Mouse (Mus musculus) ES-E14 (cell line): Measurements from ENCODE around the gene Gipc1. TPM values are rescaled to one million over a fixed set of nuclear protein-coding genes. Genes with fewer than 3 reads are reported as not detected.

Source experiments
- DNase-seq: peaks from one replicate; pipeline ENCODE4 v3.0.0-alpha.2; 2013; ENCODE audit warnings: low read depth, low spot score
- H3K27ac ChIP-seq: 2 replicates; pipeline ENCODE4 v1.5.1; 2012; ENCODE audit warnings: low read depth, mild to moderate bottlenecking, low read length, moderate library complexity, mixed read lengths; ENCODE audit not compliant: poor library complexity, insufficient read depth, severe bottlenecking
- H3K36me3 ChIP-seq: 2 replicates; pipeline ENCODE4 v1.6.1; 2012; ENCODE audit warnings: mild to moderate bottlenecking, low read length, moderate library complexity, mixed read lengths; ENCODE audit not compliant: control insufficient read depth, poor library complexity, insufficient read depth, severe bottlenecking
- H3K4me1 ChIP-seq, 2 experiments: fragments of 150-350 bp in 1 of 2; sonication (generic) in 1 of 2; 2 replicates each; pipeline ENCODE4 v1.6.1; 2012; ENCODE audit warnings: low read length in 2 of 2, mild to moderate bottlenecking in 1 of 2, mixed read lengths in 1 of 2; ENCODE audit not compliant: control insufficient read depth in 2 of 2, insufficient read depth in 2 of 2, poor library complexity in 1 of 2
- H3K4me3 ChIP-seq, 2 experiments: fragments of 150-350 bp in 1 of 2; sonication (generic) in 1 of 2; 2 replicates each; pipeline ENCODE4 v1.5.1; 2012; ENCODE audit warnings: low read length in 2 of 2, low read depth in 1 of 2, mild to moderate bottlenecking in 1 of 2, mixed read lengths in 1 of 2; ENCODE audit not compliant: insufficient read depth in 1 of 2, poor library complexity in 1 of 2, severe bottlenecking in 1 of 2
- H3K9ac ChIP-seq: 2 replicates; pipeline ENCODE4 v1.6.1; 2012; ENCODE audit warnings: low read depth, mild to moderate bottlenecking, low read length, mixed read lengths; ENCODE audit not compliant: poor library complexity, insufficient read depth, severe bottlenecking
- H3K9me3 ChIP-seq: fragments of 150-350 bp; sonication (generic); 2 replicates; pipeline ENCODE4 v1.6.1; 2012; ENCODE audit warnings: low read depth, mild to moderate bottlenecking, low read length; ENCODE audit not compliant: control insufficient read depth, insufficient read depth
- CHD2 ChIP-seq: IDR thresholded peaks from 2 replicates; pipeline ENCODE4 v1.6.1; 2014; ENCODE audit warnings: mild to moderate bottlenecking, low read depth, low read length, inconsistent platforms
- HCFC1 ChIP-seq: IDR thresholded peaks from 2 replicates; pipeline ENCODE4 v1.6.1; 2012; ENCODE audit warnings: low read length, inconsistent platforms, borderline replicate concordance; ENCODE audit not compliant: insufficient read depth
- MAFK ChIP-seq: IDR thresholded peaks from 2 replicates; pipeline ENCODE4 v1.6.1; 2014; ENCODE audit warnings: mild to moderate bottlenecking, low read depth, low read length, inconsistent platforms; ENCODE audit not compliant: insufficient read depth
- ZC3H11A ChIP-seq: IDR thresholded peaks from 2 replicates; pipeline ENCODE4 v1.6.1; 2012; ENCODE audit warnings: low read depth, mild to moderate bottlenecking, inconsistent platforms, low read length, borderline replicate concordance
- ZNF384 ChIP-seq: IDR thresholded peaks from 2 replicates; pipeline ENCODE4 v1.6.1; 2012; ENCODE audit warnings: low read depth, low read length, inconsistent platforms
- in situ Hi-C, 2 experiments: fragments of 600-800 bp; cut with MboI; formaldehyde crosslinking; loops; one replicate each; pipeline ENCODE4 v1.15.1; 2025; ENCODE audit warnings: low sequenced_read_pairs in 2 of 2, inconsistent platforms in 1 of 2; ENCODE audit not compliant: unreplicated experiment in 2 of 2
- total RNA-seq: library from RNA; depleted of rRNA; stranded (reverse); fragments of 300-350 nt; gene quantifications from 2 replicates; pipeline ENCODE4 v1.2.3, GENCODE M21; 2012

Gene Gipc1
- total RNA-seq, 1 experiment = 73.7 TPM

- Histone ChIP-seq H3K36me3 (peaks cover 6% of the 10 kb centered on the region; the same call in 1 of the 2 replicates), H3K4me3 (no peak overlapping the region), H3K27ac (no peak overlapping the region), H3K9me3 (no peaks in the 10 kb centered on the region), H3K4me1 (peaks cover 3 to 31% of the 10 kb centered on the region in 2 experiments; a peak in 3 of 4 replicates), H3K9ac (no peak overlapping the region)
- no peak for TF ChIP-seq CHD2
- no peak for TF ChIP-seq MAFK
- TF ChIP-seq ZC3H11A = no peak
- TF ChIP-seq HCFC1 = no peak
- TF ChIP-seq ZNF384 = no peak
- in situ Hi-C loops = no loop called here
- DNase-seq = no peak
Measured at GRCm38 (mm10) chr8:83664096-83664495, 11.6 kb downstream of the Gipc1 start.

- H3K9ac ChIP-seq = no peak overlapping the region
- peaks cover 6% of the 10 kb centered on the region; the same call in 1 of the 2 replicates for H3K36me3 ChIP-seq
- H3K4me1 ChIP-seq = peaks cover 3 to 29% of the 10 kb centered on the region in 2 experiments; a peak in 3 of 4 replicates
- H3K4me3 ChIP-seq = no peak overlapping the region
- no peak for TF ChIP-seq CHD2
- TF ChIP-seq ZC3H11A = no peak
- no peak for TF ChIP-seq MAFK
- no peak for TF ChIP-seq HCFC1
- no peak for TF ChIP-seq ZNF384
- no peaks in the 10 kb centered on the region for H3K9me3 ChIP-seq
- in situ Hi-C loops = no loop called here
- no peak overlapping the region for H3K27ac ChIP-seq
- DNase-seq = no peak
Measured at GRCm38 (mm10) chr8:83664931-83665625, 12.6 kb downstream of the Gipc1 start.

- in situ Hi-C loops = no loop called here
- Histone ChIP-seq H3K36me3 (peaks cover 6% of the 10 kb centered on the region; the same call in 1 of the 2 replicates), H3K4me3 (no peak within 1 kb of the TSS; a peak in 1 of 4 replicates), H3K9ac (no peak within 1 kb of the TSS), H3K9me3 (no peaks in the 10 kb centered on the region), H3K27ac (no peak within 1 kb of the TSS), H3K4me1 (peaks cover 3 to 22% of the 10 kb centered on the region in 2 experiments; a peak in 3 of 4 replicates)
- TF ChIP-seq HCFC1 (no peak), ZNF384 (no peak), CHD2 (no peak), ZC3H11A (no peak), MAFK (no peak)
- DNase-seq = no peak
Measured at GRCm38 (mm10) chr8:83665969-83666865, 13.7 kb downstream of the Gipc1 start, which contains the start of gene Ptger1. TSS of gene Ptger1 (plus strand) at chr8:83666678.

GRCm38 (mm10) chr8:83666866-83667234 is 14.4 kb downstream of the Gipc1 start:
- H3K27ac ChIP-seq = no peak overlapping the region
- H3K9ac ChIP-seq = no peak overlapping the region
- H3K36me3 ChIP-seq = peaks cover 8% of the 10 kb centered on the region; the same call in 1 of the 2 replicates

More at GRCm38 (mm10) chr8:83666866-83667234, 14.4 kb downstream of the Gipc1 start:
- no peak for DNase-seq
- Histone ChIP-seq H3K4me3 (no peak overlapping the region), H3K9me3 (no peaks in the 10 kb centered on the region), H3K4me1 (peaks cover 3 to 18% of the 10 kb centered on the region in 2 experiments; a peak in 3 of 4 replicates)
- TF ChIP-seq HCFC1 (no peak), ZNF384 (no peak), CHD2 (no peak), MAFK (no peak), ZC3H11A (no peak)
- in situ Hi-C loops = no loop called here
